Mouse (Mus musculus) regulatory T cell (primary cell): ENCODE data around the gene Mfap3.

Experiments used
- in situ Hi-C: fragments of 300-600 bp; cut with MboI, MseI; formaldehyde crosslinking; loops from one replicate; pipeline ENCODE4 v1.15.1; 2025; ENCODE audit warnings: high pct_unique_total_duplicates

The Mfap3 gene

GRCm38 (mm10) chr11:57518091-57518750, at the start of gene Mfap3, which contains the start of gene Fam114a2:
Mfap3 (plus strand) TSS chr11:57518664.
Fam114a2 (minus strand) TSS chr11:57518617.
- in situ Hi-C loops = no loop called here

- in situ Hi-C loops = loop anchor here (5.0 kb wide), 1 partner anchor 1341 kb away; no protein-coding TSS in a partner anchor
These were observed 49.8 kb upstream of the Mfap3 start for GRCm38 (mm10) chr11:57468706-57469105.

GRCm38 (mm10) chr11:57470056-57470455, 48.4 kb upstream of the Mfap3 start:
- in situ Hi-C loops = loop anchor here (5.0 kb wide), 1 partner anchor 43 kb away; no protein-coding TSS in a partner anchor

- in situ Hi-C loops = loop anchor here (5.0 kb wide), 1 partner anchor 44 kb away; no protein-coding TSS in a partner anchor
These were observed 47.5 kb upstream of the Mfap3 start for GRCm38 (mm10) chr11:57470979-57471378.

GRCm38 (mm10) chr11:57474296-57474941, 44.0 kb upstream of the Mfap3 start:
- in situ Hi-C loops = loop anchor here (5.0 kb wide), 1 partner anchor 47 kb away; no protein-coding TSS in a partner anchor

GRCm38 (mm10) chr11:57475119-57475518, 43.3 kb upstream of the Mfap3 start:
- in situ Hi-C loops = no loop called here

GRCm38 (mm10) chr11:57478077-57478476, 40.4 kb upstream of the Mfap3 start:
- in situ Hi-C loops = no loop called here

- in situ Hi-C loops = no loop called here
These were observed 30.0 kb upstream of the Mfap3 start for GRCm38 (mm10) chr11:57488436-57488835.

GRCm38 (mm10) chr11:57496462-57497039, 21.9 kb upstream of the Mfap3 start:
- in situ Hi-C loops = no loop called here

GRCm38 (mm10) chr11:57497701-57498100, 20.8 kb upstream of the Mfap3 start:
- in situ Hi-C loops = no loop called here

GRCm38 (mm10) chr11:57498215-57498614, 20.2 kb upstream of the Mfap3 start:
- in situ Hi-C loops = no loop called here

GRCm38 (mm10) chr11:57503155-57503554, 15.3 kb upstream of the Mfap3 start:
- in situ Hi-C loops = no loop called here

GRCm38 (mm10) chr11:57506899-57507298, 11.6 kb upstream of the Mfap3 start:
- in situ Hi-C loops = no loop called here

GRCm38 (mm10) chr11:57515218-57515617, 3.2 kb upstream of the Mfap3 start:
- in situ Hi-C loops = no loop called here

- in situ Hi-C loops = no loop called here
These were observed 1.5 kb upstream of the Mfap3 start for GRCm38 (mm10) chr11:57516946-57517441.

GRCm38 (mm10) chr11:57518751-57519148, 286 bp downstream of the Mfap3 start:
- in situ Hi-C loops = no loop called here

- in situ Hi-C loops = no loop called here
These were observed 840 bp downstream of the Mfap3 start for GRCm38 (mm10) chr11:57519304-57519703.

- in situ Hi-C loops = loop anchor here (10.0 kb wide), 1 partner anchor 1324 kb away; the partner anchor contains the start of gene Gm12258
These were observed 2.7 kb downstream of the Mfap3 start for GRCm38 (mm10) chr11:57521206-57521605.

GRCm38 (mm10) chr11:57522046-57522445, 3.6 kb downstream of the Mfap3 start:
- in situ Hi-C loops = loop anchor here (10.0 kb wide), 1 partner anchor 1323 kb away; the partner anchor contains the start of gene Gm12258

- in situ Hi-C loops = loop anchor here (10.0 kb wide), 1 partner anchor 1321 kb away; the partner anchor contains the start of gene Gm12258
These were observed 5.0 kb downstream of the Mfap3 start for GRCm38 (mm10) chr11:57523418-57523817.

- in situ Hi-C loops = loop anchor here (10.0 kb wide), 1 partner anchor 1320 kb away; the partner anchor contains the start of gene Gm12258
These were observed 6.1 kb downstream of the Mfap3 start for GRCm38 (mm10) chr11:57524597-57524996.

- in situ Hi-C loops = loop anchor here (10.0 kb wide), 1 partner anchor 1319 kb away; the partner anchor contains the start of gene Gm12258
These were observed 7.4 kb downstream of the Mfap3 start for GRCm38 (mm10) chr11:57525900-57526299.
